Mouse (Mus musculus): ENCODE measurements around the gene Mat2a. TPM values are rescaled to one million over a fixed set of nuclear protein-coding genes. Genes with fewer than 3 reads are reported as not detected.
A peak's percentile ranks its signal among the peaks of the same experiment; 100 is the strongest.

The Mat2a gene
- polyA plus RNA-seq, 1 experiment from 2014 or later = 360 TPM

DNA sequence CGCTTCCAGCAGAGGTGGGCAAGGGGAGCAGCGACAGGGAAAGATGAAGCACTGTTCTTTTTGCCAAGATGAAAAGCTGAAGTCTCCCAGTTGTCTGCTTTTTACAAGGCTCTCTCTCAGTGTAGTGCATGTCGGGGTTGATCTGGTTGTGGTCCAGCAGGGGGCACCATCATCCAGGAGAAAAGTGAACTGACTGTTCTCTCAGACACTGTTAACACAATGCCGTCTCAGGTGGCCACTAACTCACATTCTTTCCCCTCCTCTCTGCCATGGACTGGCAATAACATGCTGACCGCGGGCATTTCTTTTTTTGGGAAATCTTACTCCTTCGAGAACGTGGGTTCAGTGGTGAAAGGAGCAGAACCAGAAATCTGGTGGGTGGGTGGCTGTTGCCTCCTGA, 11.3 kb downstream of the Mat2a start:
- Histone ChIP-seq H3K27ac (replicated peaks) (0 out of 2 replicates have a peak overlapping the region, but pooled peaks have one; percentile 30), H3K9ac (peak overlapping the region; percentile 13; the same call in 1 of the 2 replicates)

DNA sequence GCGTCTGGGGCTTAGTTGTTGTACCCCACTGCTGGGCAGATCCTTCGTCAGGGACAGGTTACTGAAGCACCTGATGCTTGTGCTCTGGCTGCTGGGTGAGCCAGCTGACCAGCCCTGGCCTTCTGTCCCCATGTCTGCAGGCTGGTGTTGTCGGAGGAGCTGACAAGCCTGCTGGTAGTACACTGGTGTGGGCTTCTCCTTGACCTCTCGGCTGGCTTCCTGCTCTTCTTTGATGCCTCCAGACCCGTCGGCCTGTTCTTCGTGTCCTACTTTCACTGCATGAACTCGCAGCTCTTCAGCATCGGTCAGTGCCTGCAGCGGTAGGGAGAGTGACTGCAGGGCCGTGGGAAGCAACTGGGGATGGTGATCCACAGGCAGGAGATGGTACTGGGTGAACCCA, 13.7 kb downstream of the Mat2a start:
- Histone ChIP-seq H3K27ac (replicated peaks) (no peak overlapping the region), H3K36me3 (peaks cover 95% of the 10 kb centered on the region), H3K4me2 (no peak overlapping the region), H3K9me3 (no peaks in the 10 kb centered on the region), H3K9ac (no peak overlapping the region), H3K4me3 (no peak overlapping the region), H3K27me3 (no peaks in the 10 kb centered on the region), H3K4me1 (replicated peaks) (peaks cover 8% of the 10 kb centered on the region)
- WGBS = 95% methylated on average over 11 of the region's 11 CpGs
- no peak for ATAC-seq (ENCODE audit: low read depth)

More for the DNA sequence above, 11.3 kb downstream of the Mat2a start:
- Histone ChIP-seq H3K9me3 (no peaks in the 10 kb centered on the region), H3K27me3 (no peaks in the 10 kb centered on the region), H3K4me1 (replicated peaks) (peaks cover 8% of the 10 kb centered on the region), H3K36me3 (peaks cover 95% of the 10 kb centered on the region), H3K4me3 (no peak overlapping the region), H3K4me2 (no peak overlapping the region)
- ATAC-seq (ENCODE audit: low read depth) = peak; percentile 90
- 36% methylated on average over 8 of the region's 8 CpGs for WGBS

DNA sequence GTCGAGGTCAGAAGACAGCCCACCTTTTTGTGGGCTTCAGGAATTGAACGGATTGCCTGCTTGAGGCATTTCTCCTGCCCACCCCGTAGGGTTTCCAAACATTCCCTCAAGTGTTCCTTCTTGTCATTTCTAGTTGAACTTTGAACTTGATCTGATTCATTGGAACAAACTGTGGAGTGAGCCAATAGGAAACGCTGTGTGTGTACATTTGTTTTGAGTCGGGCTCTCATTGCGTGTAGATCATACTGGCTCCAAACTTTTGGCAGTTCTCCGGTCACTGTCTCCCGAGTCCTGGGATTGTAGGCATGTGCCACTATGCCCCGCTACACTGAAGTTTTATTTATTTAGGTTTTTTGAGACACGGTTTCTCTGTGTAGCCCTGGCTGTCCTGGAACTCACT, 18.5 kb downstream of the Mat2a start:
- Histone ChIP-seq H3K27ac (replicated peaks) (no peak overlapping the region), H3K4me1 (replicated peaks) (peaks cover 4% of the 10 kb centered on the region; the same call in 1 of the 2 replicates), H3K9ac (no peak overlapping the region), H3K27me3 (no peaks in the 10 kb centered on the region), H3K4me3 (no peak overlapping the region), H3K36me3 (peaks cover 82% of the 10 kb centered on the region), H3K9me3 (no peaks in the 10 kb centered on the region), H3K4me2 (no peak overlapping the region)
- WGBS = 93% methylated on average over 10 of the region's 10 CpGs
- ATAC-seq (ENCODE audit: low read depth) = no peak

DNA sequence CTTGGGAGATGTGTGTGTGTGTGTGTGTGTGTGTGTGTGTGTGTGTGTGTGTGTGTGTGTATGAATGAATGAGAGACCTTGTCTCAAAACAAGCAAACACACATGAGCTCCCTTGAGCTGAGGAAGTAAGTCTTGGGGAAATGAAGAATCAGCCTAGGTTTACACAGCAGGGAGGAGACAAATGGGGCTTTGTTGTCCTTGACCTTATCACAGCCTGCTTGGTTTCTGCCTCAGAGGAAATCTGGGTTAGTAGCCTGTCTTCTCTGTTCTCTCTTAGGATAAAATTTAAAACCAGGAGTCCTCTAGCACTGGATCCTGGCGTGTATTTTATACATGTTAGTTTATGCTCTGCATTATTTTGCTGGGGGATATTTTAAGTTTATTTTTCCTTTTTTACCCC, 19.6 kb downstream of the Mat2a start:
- Histone ChIP-seq H3K9ac (no peak overlapping the region), H3K9me3 (no peaks in the 10 kb centered on the region), H3K27me3 (no peaks in the 10 kb centered on the region), H3K4me3 (no peak overlapping the region), H3K27ac (replicated peaks) (no peak overlapping the region), H3K4me1 (replicated peaks) (peaks cover 14% of the 10 kb centered on the region), H3K4me2 (no peak overlapping the region), H3K36me3 (peaks cover 71% of the 10 kb centered on the region)
- ATAC-seq (ENCODE audit: low read depth) = no peak
- 81% methylated on average over 1 of the region's 1 CpGs for WGBS

DNA sequence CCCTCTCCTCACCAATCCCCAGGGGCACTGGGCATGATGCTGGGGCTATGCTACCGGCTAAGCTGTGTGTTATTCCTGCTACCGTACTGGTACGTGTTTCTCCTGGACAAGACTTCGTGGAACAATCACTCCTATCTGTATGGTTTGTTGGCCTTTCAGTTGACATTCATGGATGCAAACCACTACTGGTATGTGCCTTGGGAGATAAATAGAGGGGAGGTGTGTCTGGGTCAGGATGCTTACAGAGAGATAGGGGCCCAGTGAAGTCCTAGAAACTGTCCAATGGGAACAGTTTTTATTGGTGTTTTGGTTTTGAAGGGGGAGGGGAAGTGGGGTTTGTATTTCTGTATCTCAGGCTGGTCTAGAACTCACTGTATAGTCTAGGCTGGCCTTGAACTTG, 21.1 kb downstream of the Mat2a start:
- peaks cover 56% of the 10 kb centered on the region for H3K36me3 ChIP-seq

DNA sequence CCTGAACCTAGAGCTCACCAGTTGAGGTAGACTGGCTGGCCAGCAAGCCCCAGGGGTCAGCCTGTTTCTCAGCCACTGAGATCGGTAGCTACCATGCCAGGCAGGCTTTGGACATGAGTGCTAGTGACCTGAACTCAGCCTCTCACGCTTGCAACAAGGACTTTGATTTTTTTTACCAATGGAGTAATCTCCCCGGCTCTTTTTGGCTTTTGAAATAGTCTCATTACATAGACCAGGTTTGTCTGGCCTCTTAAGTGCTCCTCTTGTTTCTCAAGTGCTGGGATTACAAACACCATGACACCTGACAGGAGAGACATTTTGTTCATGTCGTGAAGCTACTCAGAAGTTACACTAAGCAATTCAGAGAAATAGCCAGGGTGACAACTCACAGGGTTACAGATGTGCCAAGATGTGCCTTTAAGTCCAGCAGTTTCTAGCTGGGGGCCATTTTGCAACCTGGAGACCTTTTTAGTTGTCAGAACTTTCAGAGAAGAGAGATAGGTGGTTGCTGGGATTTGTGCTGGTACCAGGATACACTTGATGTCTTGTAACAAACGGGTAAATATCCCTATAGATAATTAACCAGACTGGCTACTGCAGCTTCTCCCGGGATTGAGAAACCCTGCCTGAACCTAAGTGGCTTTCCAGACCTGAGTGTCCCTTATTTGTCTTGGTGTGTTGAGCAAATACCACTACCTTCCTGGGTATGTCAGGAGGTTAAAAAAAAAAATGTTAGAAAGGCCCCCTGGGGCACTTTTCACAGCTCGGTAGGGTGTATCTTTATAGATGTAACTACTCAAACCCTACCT, 23.2 kb downstream of the Mat2a start:
- Histone ChIP-seq H3K9ac (no peak overlapping the region), H3K36me3 (peaks cover 35% of the 10 kb centered on the region), H3K4me3 (no peak overlapping the region), H3K27ac (replicated peaks) (no peak overlapping the region), H3K4me2 (no peak overlapping the region), H3K4me1 (replicated peaks) (peaks cover 24% of the 10 kb centered on the region), H3K9me3 (no peaks in the 10 kb centered on the region), H3K27me3 (no peaks in the 10 kb centered on the region)
- ATAC-seq (ENCODE audit: low read depth) = no peak
- WGBS = 84% methylated on average over 7 of the region's 7 CpGs

More for the DNA sequence above, 21.1 kb downstream of the Mat2a start:
- H3K9me3 ChIP-seq = no peaks in the 10 kb centered on the region
- H3K27me3 ChIP-seq = no peaks in the 10 kb centered on the region
- H3K27ac ChIP-seq (replicated peaks) = no peak overlapping the region
- H3K4me3 ChIP-seq = no peak overlapping the region
- H3K4me2 ChIP-seq = no peak overlapping the region
- no peak overlapping the region for H3K9ac ChIP-seq
- WGBS = 90% methylated on average over 4 of the region's 4 CpGs
- peaks cover 24% of the 10 kb centered on the region for H3K4me1 ChIP-seq (replicated peaks)
- no peak for ATAC-seq (ENCODE audit: low read depth)

DNA sequence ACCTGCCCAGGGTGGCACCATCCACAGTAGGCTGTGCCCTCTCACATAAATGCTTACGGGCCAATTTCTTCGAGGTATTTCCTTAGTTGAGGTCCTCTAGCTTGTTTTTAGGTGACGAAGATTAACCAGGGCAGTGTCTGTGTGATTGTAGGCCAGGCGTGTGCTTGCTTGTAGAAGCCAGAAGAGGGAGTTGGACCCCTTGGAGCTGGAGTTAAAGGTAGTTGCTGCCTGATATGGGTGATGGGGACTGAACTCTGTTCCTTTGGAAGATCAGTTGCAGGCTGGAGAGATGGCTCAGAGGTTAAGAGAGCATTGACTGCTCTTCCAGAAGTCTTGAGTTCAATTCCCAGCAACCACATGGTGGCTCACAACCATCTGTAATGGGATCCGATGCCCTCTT, 24.2 kb downstream of the Mat2a start:
- Histone ChIP-seq H3K4me3 (peak overlapping the region; percentile 69), H3K9me3 (no peaks in the 10 kb centered on the region), H3K27me3 (no peaks in the 10 kb centered on the region), H3K27ac (replicated peaks) (no peak overlapping the region), H3K4me1 (replicated peaks) (peaks cover 24% of the 10 kb centered on the region), H3K4me2 (peak overlapping the region; percentile 89), H3K36me3 (peaks cover 25% of the 10 kb centered on the region), H3K9ac (peak overlapping the region; percentile 88)
- ATAC-seq (ENCODE audit: low read depth) = no peak
- 85% methylated on average over 5 of the region's 5 CpGs for WGBS

DNA sequence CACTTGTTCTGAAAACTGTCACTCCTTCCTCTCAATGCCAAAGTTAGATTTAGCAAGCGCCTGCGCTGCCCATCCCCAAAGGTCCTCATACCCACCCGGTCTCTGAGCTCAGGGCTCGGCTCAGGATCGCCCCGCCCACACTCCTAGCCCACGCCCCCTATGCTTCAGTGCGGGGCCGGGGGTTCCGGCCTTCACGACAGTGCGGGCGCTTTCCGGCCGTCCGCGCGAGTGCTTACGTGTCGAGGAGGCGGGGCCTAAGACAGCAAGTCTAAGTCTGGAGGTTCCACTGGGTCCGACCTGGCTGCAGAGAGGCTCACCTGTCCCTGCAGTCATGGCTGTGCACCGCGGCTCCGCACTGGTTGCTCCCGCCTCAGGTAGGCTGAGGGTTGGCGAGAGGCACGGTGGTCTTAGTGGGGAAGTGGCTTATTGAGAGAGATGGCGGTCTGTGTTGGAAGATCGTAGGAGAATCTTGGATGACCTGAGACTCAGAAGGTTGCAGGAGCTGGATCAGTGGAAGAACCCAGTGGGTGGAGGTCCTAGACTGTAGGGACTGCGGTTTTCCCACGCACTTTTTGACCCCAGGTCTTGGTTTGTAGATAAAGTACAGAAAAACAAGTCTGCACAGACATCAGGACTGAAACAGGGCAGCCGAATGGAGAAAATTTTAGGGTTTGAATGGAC, 25.1 kb downstream of the Mat2a start, which contains the start of gene Ggcx:
Ggcx (plus strand) TSS at position 233 of the 681 bp plus-strand sequence.
- H3K4me2 ChIP-seq = peak within 1 kb of the TSS; percentile 89
- H3K4me1 ChIP-seq (replicated peaks) = peaks cover 24% of the 10 kb centered on the region
- no peaks in the 10 kb centered on the region for H3K9me3 ChIP-seq
- peaks cover 17% of the 10 kb centered on the region for H3K36me3 ChIP-seq
- no peaks in the 10 kb centered on the region for H3K27me3 ChIP-seq
- peak within 1 kb of the TSS; percentile 70 for H3K27ac ChIP-seq (replicated peaks)
- peak; percentile 95 for ATAC-seq (ENCODE audit: low read depth)
- 2% methylated on average over 33 of the region's 33 CpGs for WGBS
- H3K4me3 ChIP-seq = peak within 1 kb of the TSS; percentile 69
- peak within 1 kb of the TSS; percentile 88 for H3K9ac ChIP-seq

DNA sequence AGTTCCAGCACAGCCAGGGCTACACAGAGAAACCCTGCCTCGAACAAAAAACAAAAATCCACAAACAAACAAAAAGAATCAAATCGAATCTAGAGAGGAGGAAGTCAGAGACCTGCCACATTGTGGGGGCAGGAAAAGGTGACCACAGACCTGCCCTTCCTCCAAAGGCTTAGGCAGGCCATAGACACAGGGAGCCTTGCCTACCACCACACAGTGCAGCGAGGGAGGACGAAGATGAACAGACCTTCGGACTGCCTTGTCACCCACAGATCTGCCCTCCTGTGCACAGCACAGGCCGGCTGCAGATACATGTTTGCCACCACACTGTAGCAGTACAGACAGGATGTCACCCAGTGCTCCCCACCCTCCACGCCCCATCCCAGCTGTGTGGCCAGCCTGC, 28.8 kb downstream of the Mat2a start:
- H3K27me3 ChIP-seq = no peaks in the 10 kb centered on the region
- no peaks in the 10 kb centered on the region for H3K9me3 ChIP-seq
- WGBS = 88% methylated on average over 7 of the region's 7 CpGs
- peaks cover 16% of the 10 kb centered on the region for H3K4me1 ChIP-seq (replicated peaks)
- no peak overlapping the region for H3K9ac ChIP-seq
- ATAC-seq (ENCODE audit: low read depth) = no peak
- H3K4me3 ChIP-seq = no peak overlapping the region
- H3K4me2 ChIP-seq = no peak overlapping the region
- H3K36me3 ChIP-seq = no peaks in the 10 kb centered on the region
- no peak overlapping the region for H3K27ac ChIP-seq (replicated peaks)

DNA sequence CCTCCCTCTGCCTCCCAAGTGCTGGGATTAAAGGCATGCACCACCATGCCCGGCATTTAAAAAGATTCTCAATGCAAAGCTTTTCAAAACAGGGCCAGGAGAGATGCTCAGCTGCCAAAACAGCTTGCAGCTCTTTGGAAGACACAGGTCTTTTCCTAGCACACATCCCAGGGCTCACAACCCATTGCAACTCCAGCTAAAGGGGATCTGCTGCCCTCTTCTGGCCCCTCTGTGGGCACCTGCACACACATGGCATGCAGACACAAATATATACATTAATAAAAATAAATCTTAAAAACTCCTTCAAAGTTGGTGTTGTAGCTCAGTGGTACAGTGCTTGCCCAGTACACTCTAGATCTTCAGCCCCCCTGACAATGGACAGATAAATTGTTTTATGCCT, 29.4 kb downstream of the Mat2a start:
- Histone ChIP-seq H3K4me3 (no peak overlapping the region), H3K9ac (no peak overlapping the region), H3K4me1 (replicated peaks) (peaks cover 11% of the 10 kb centered on the region), H3K27me3 (no peaks in the 10 kb centered on the region), H3K4me2 (no peak overlapping the region), H3K27ac (replicated peaks) (no peak overlapping the region), H3K9me3 (no peaks in the 10 kb centered on the region), H3K36me3 (no peaks in the 10 kb centered on the region)
- WGBS = 36% methylated on average over 1 of the region's 1 CpGs
- ATAC-seq (ENCODE audit: low read depth) = no peak

DNA sequence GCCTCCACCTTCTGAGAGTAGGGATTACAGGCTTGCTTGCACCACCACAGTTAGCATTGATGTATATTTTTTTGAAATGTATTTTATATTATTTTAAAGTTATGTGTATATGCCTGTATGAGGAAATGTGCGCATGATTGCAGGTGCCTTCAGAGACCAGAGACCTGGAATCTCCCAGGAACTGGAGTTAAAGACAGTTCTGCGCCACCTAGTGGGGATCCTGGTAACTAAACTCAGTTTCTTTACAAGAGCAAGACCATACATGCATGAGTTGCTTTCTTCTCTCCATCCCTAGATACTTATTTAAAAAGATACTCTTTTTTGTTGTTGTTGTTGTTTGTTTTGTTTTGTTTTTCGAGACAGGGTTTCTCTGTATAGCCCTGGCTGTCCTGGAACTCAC, 29.8 kb downstream of the Mat2a start:
- no peaks in the 10 kb centered on the region for H3K9me3 ChIP-seq
- no peak overlapping the region for H3K9ac ChIP-seq
- H3K4me2 ChIP-seq = no peak overlapping the region
- peaks cover 7% of the 10 kb centered on the region for H3K4me1 ChIP-seq (replicated peaks)
- H3K4me3 ChIP-seq = no peak overlapping the region
- no peaks in the 10 kb centered on the region for H3K27me3 ChIP-seq
- H3K27ac ChIP-seq (replicated peaks) = no peak overlapping the region
- no peak for ATAC-seq (ENCODE audit: low read depth)
- no peaks in the 10 kb centered on the region for H3K36me3 ChIP-seq
- WGBS = 20% methylated on average over 3 of the region's 3 CpGs

DNA sequence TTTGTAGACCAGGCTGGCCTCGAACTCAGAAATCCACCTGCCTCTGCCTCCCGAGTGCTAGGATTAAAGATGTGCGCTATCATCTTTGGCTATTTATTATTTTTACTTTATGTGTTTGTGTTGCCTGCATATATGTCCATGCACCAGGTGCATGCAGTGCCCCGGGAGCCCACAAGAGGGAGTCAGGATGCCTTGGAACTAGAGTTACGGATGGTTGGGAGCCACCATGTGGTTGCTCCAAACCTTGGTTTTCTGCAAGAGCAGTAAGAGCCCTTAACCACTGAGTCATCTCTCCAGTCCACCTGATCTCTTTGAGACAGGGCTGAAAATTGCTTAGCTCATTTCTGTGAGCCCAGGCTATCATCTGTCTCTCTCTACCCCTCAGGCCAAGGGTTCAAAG, 32.2 kb downstream of the Mat2a start:
- Histone ChIP-seq H3K4me3 (no peak overlapping the region), H3K4me2 (no peak overlapping the region), H3K4me1 (replicated peaks) (no peaks in the 10 kb centered on the region), H3K27ac (replicated peaks) (no peak overlapping the region), H3K27me3 (no peaks in the 10 kb centered on the region), H3K9ac (no peak overlapping the region), H3K36me3 (no peaks in the 10 kb centered on the region), H3K9me3 (no peaks in the 10 kb centered on the region)
- whole genome bisulfite sequencing = 1% methylated on average over 5 of the region's 5 CpGs
- ATAC-seq (ENCODE audit: low read depth) = peak; percentile 37

Data from neural tube, embryonic 13.5 days (tissue).